Mouse (Mus musculus) brain, embryonic 18.5 days (tissue): ENCODE data around the gene 3110082J24Rik.
A peak's percentile ranks its signal among the peaks of the same experiment; 100 is the strongest.

Experiments
- DNase-seq: peaks from one replicate; pipeline ENCODE4 v3.0.0-alpha.2; 2012; ENCODE audit warnings: low read depth, low spot score

3110082J24Rik gene

GRCm38 (mm10) chr5:30105668-30106300 is at the start of gene 3110082J24Rik:
TSS of gene 3110082J24Rik (minus strand) at chr5:30106086.
- no peak for DNase-seq

DNA sequence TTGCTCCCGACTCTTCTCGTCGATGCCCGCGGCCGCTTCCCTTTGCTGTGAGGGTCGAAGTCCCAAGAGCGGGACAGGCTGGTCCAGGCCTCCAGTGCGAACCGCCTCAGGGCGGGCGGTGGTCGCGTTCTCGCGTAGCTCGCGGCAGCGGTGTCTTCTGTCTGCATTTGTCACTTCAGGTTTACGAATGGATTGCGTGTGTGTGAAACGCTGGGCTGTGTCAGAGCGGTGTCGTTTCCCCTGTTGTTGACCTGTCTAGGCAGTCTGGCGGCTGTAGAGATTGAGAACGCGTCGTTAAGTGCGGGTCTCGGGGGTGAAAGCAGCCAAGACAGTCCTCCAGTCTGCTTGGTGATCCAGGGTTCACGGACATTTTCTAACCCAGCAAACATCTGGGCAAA is 49.5 kb upstream of the 3110082J24Rik start:
- no peak for DNase-seq

DNA sequence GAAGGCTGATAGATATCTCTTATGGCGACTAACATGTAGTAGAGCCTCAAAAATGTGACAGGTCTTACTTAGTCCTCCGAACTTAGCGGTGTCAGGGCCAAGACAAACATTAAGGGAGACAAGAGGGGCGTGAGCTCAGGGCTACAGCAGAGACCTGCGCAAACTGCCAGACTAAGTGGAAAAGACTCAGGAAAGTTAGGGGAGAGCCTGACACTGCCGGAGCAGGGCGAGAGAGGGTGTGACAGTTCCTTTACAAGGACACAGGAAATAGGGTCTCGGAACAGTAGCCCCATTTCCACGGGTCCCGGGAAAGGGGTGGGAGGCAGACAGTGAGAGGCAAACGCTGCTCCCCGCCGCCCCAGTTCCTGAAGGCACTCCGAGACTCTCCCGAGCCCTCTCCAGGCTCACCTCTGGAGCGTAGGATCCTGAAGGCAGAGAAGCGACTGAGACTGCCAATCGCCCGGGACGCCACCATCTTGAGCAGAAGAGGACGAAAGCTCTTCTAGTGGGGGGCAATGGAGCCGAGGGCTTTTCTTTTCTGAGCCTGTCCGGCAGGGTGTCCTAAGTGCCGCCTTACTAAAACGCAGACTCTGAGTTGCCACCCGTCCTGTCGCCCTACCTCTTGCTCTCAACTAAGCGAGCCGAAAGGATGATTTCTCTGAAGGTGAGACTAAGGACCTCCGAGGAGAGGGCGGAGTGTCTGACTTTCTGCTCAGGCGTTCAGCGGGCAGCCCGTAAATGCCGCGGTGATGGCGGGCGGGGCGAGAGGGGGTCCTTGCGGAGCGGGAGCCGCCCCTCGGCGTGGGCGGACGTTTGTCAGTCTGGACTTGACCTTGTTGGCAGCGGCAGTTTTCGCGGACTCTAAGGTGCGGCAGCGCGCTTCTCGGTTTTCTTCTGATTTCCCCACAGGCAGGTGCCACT is 48.8 kb upstream of the 3110082J24Rik start, which contains the start of the genes Hadha and Hadhb:
TSS of gene Hadha (minus strand) at position 689 of the 921 bp plus-strand sequence.
TSS of gene Hadhb (plus strand) at position 775 of the 921 bp plus-strand sequence.
- peak; percentile 76 for DNase-seq

- DNase-seq: no peak
Observed at GRCm38 (mm10) chr5:30154013-30154412, 48.1 kb upstream of the 3110082J24Rik start.

GRCm38 (mm10) chr5:30153222-30153621 is 47.3 kb upstream of the 3110082J24Rik start:
- no peak for DNase-seq

DNA sequence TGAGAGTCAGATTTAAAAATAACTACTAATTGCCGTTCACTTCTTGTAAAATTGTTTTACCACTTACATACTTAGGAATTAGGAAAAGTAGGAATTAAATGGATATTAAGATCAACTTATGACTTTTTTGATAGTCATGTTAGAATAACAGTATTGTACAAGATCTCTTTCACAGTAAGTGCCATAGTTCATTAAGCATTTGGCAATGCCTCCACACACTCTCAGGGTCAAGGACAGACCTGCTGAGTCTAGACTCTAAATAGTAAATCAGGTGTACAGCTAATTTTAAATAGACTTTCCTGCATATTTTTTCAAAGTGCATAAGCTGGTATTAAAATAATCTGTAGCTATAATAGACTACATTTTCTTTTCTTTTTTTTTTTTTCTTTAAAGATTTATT is 46.5 kb upstream of the 3110082J24Rik start:
- no peak for DNase-seq

DNA sequence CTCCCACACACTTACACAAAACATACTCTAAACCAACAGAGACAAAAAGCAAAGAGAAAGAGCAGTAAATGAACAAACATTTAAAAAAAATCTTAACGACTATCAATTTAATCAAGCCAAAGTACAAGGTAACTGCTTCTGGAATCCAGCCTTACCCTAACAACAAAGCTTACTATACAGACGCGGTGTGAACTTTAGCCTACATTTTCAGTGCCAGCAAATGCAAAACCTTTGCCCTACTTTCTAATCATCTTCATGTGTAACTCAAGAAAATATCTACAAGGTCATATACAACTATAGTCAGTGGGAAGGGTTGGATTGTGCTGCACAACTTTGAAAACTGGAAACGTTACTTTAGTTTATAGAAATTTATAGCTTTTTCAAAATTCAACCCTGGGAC is 46.1 kb upstream of the 3110082J24Rik start:
- DNase-seq: no peak

GRCm38 (mm10) chr5:30148133-30148920 is 42.4 kb upstream of the 3110082J24Rik start:
- DNase-seq: no peak

DNA sequence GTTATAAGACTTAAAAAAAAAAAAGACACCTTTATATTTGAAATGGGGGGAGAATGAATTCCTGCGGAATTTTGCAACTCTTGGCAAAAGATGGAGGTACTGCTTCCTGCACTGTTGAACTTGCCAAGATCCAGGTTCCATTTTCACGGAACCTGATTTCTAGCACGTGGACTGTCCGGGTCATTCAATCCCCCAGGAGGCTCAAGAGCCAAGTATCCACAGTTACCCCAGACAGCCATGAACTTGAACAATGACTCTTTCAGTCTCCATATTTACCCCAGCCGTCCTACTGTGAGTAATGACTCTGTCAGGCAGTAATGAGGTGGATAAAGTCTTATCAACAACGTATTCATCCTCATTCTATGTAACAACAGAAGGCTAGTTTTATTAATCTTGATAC is 40.6 kb upstream of the 3110082J24Rik start:
- DNase-seq: no peak

DNA sequence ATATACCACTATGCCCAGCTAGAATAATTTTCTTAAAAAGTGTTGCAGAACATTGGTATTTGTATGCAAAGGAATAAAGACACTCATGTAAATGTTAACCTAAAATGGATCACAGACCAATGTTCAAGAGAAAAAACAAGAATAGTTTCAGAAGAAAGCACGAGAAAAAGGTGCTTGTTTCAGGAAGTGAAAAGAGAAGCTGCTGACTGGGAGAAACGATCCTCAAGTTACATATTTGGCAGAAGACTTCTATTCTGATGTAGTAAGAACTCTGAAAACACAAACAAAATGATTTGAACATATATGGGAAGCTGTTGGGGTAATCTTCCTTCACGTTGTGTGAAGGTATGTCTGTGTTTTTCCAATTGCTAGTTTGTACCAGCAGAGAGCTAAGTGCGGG is 32.3 kb upstream of the 3110082J24Rik start:
- no peak for DNase-seq

DNA sequence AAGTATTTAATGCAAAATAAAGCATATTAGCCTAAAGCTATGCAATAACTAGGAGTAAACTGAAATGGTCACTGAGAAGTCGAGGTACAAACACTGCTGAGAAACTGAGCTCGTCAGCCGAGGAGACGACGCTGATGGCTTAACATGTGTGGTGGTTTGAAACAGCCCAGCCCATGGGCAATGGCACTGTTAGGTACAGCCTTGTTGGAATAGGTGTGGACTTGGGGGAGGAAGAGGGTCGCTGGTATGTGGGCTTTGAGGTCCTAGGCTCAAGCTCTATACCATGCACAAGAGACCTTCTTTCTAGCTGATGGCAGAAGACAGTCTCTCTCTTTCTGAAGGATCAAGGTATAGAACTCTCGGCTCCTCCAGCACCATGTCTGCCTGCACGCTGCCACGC is 31.4 kb upstream of the 3110082J24Rik start:
- no peak for DNase-seq

DNA sequence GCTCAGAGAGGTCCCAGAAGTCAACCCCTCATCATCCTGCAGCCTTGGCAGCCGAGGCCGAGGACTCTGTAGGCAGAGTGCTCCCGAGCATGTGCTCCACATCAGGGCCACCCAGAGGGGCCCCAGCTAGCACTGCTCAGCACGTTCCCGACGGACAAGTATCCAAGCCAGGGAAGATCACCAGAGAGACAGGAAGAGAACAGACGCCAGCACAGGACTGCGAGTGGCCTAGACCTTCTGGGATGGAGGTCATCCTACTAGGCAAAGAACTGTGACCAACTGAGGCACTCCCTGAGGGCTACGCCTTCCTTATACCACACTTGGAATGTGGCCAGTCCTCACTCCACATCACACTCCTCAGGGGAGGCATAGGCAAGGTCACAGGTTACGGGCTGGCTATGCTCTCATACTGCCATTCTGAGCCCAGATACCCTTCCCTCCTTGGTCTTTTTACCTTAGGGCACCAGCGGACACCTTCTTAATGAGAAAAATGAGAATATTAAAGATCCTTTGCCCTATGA is 29.9 kb upstream of the 3110082J24Rik start:
- no peak for DNase-seq

GRCm38 (mm10) chr5:30132173-30132572 is 26.3 kb upstream of the 3110082J24Rik start:
- no peak for DNase-seq

DNA sequence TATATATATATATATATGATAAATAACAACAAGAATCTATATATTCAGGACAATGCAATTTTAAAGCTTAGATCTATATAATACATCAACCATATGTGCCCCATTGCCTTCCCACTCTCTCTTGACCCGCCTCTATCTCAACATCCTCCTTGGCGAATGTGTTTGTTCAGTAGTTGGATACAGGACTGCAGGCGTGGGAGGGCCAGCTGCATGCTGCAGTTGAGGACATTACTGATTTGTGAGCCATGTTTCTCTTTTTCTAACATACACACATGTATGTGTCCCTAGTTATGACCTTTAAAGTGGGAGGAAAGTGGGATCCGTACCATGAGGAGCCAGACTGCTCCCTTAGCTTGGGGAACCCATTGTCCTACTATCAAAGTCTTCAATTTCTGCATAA is 25.4 kb upstream of the 3110082J24Rik start:
- DNase-seq: no peak

DNA sequence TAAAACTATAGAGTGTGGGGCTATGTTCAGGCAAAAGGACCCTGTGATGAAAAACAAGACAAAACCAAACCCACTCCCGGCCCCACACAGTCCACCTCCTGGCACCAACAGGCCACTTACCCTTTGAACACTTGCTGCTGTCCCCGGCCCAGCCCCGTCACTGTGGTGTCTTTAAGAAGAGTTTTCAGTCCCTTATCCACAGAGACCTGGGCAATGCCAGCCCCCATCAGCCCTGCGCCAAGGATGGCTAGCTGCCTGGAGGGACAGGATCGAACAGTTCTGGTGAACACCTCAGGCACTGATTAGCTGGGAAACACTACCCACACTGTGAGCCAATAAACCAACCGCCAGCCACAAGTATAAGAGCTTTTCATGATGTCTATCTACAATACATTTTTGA is 22.8 kb upstream of the 3110082J24Rik start:
- DNase-seq: no peak

- DNase-seq: no peak
Observed at GRCm38 (mm10) chr5:30127921-30128597, 22.2 kb upstream of the 3110082J24Rik start.

GRCm38 (mm10) chr5:30126756-30127155 is 20.9 kb upstream of the 3110082J24Rik start:
- DNase-seq: no peak

GRCm38 (mm10) chr5:30125587-30125986 is 19.7 kb upstream of the 3110082J24Rik start:
- DNase-seq: no peak

GRCm38 (mm10) chr5:30122481-30122880 is 16.6 kb upstream of the 3110082J24Rik start:
- DNase-seq: no peak

DNA sequence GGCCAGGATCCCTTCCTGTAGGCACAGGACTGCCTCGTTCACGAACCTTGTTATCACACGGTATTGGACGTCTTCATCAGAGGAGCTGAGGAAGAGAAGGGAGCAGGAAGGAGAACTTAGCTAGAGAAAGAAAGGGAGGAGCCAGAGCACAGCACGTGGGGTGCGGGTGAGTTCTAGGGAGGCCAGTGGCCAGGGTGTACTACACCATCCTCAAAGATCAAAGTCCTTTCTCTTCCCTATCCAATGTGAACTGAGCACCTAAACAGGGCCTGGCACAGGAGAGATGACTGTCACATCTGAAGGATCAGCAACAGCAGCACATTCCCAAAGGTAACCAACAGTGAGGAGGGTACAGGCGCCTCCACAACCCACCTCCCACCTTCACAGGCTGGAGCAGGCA is 14.2 kb upstream of the 3110082J24Rik start:
- no peak for DNase-seq

DNA sequence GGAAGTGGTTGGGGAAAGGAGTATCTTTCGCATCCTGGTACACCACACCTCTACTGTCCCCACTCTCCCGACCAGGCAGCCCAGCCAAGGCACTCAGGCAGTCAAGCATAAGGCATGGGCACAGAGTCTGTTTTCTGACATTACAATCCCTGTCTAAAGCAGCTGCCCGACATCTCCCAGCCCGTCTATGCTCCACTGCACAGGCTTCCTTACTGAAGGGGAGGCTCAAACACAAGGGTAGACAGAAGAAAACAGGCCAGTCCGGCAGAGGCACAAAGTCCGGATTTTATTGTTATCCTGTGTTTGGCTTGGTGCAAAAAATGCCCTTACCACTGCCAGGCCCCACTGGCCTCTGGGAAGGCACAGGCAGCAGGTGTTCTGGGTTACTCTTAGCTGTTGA is 13.3 kb upstream of the 3110082J24Rik start:
- no peak for DNase-seq
